Mouse (Mus musculus) hindbrain, embryonic 11.5 days (tissue): Measurements from ENCODE around the gene Gm20388. TPM values are rescaled to one million over a fixed set of nuclear protein-coding genes. Genes with fewer than 3 reads are reported as not detected.

Experiments used
- ATAC-seq: fragments of 200-750 bp; cut with Nextera tagmentation; 2 replicates; pipeline ENCODE4 v1.8.0; 2017; ENCODE audit warnings: mild to moderate bottlenecking, moderate TSS enrichment, moderate library complexity; ENCODE audit not compliant: low FRiP score
- DNase-seq: peaks from one replicate; pipeline ENCODE4 v3.0.0-alpha.2; 2015; ENCODE audit warnings: low spot score
- H3K27ac ChIP-seq: fragments of 300-500 bp; sonication (generic); 2 replicates; pipeline ENCODE4 v1.5.1; 2014; ENCODE audit warnings: mild to moderate bottlenecking, low read depth, low read length
- H3K27me3 ChIP-seq: fragments of 300-500 bp; sonication (generic); 2 replicates; pipeline ENCODE4 v1.6.1; 2014; ENCODE audit warnings: mild to moderate bottlenecking, low read length, moderate library complexity, mixed read lengths; ENCODE audit not compliant: control insufficient read depth, insufficient read depth
- H3K36me3 ChIP-seq: fragments of 300-500 bp; sonication (generic); 2 replicates; pipeline ENCODE4 v1.6.1; 2014; ENCODE audit warnings: mild to moderate bottlenecking, low read length, moderate library complexity, mixed read lengths; ENCODE audit not compliant: control insufficient read depth, insufficient read depth
- H3K4me1 ChIP-seq: fragments of 300-500 bp; sonication (generic); replicated peaks from 2 replicates; pipeline ENCODE4 v1.6.1; 2014; ENCODE audit warnings: low read length, mixed read lengths; ENCODE audit not compliant: control insufficient read depth, insufficient read depth
- H3K4me2 ChIP-seq: fragments of 300-500 bp; sonication (generic); replicated peaks from 2 replicates; pipeline ENCODE4 v1.6.1; 2014; ENCODE audit warnings: mild to moderate bottlenecking, low read depth, low read length
- H3K4me3 ChIP-seq: fragments of 300-500 bp; sonication (generic); 2 replicates; pipeline ENCODE4 v1.5.1; 2014; ENCODE audit warnings: low read depth, low read length
- H3K9ac ChIP-seq: fragments of 300-500 bp; sonication (generic); 2 replicates; pipeline ENCODE4 v1.6.1; 2014; ENCODE audit warnings: low read depth, low read length
- H3K9me3 ChIP-seq: fragments of 300-500 bp; sonication (generic); 2 replicates; pipeline ENCODE4 v1.6.1; 2016; ENCODE audit warnings: low read length; ENCODE audit not compliant: control insufficient read depth
- WGBS: fragments of 180-500 bp; shearing (Covaris S2); extraction: QIAGEN DNeasy Blood & Tissue Kit; methylation state at CpG from one replicate; pipeline ENCODE4 v1.1.7; 2014; 5-methylcytosine and 5-hydroxymethylcytosine counted together
- polyA plus RNA-seq: library from polyadenylated mRNA; unstranded; fragments of >200 nt; fragmentation: Nextera tagmentation; extraction: Ambion mirVana; gene quantifications from 2 replicates; pipeline ENCODE4 v1.2.1, GENCODE M21; 2014

Gm20388 gene
- polyA plus RNA-seq, 1 experiment from 2014 or later, result 11.8 TPM

DNA sequence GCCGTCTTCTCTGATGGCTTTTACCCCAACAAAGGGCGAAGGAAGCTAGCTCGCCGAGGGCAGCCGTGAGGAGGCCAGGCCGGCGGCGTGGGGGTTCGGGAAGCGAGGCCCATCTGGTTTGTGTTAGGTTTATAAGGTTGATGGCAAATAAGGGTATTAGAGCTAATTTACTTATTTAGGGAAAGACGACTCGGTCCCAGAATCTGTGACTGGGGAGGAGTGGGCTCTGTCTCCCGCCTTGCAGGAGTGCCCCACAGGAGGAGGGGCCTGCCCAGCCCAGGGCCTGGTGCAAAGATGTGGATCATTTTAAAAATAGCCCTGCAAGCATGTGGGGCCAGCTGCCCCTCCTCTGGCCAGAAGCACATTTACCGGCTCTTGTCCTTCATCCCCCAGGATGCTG is 928.4 kb downstream of the Gm20388 start:
- no peaks in the 10 kb centered on the region for H3K36me3 ChIP-seq
- H3K9ac ChIP-seq, result no peak overlapping the region
- DNase-seq (no peak), ATAC-seq (no peak)
- no peaks in the 10 kb centered on the region for H3K9me3 ChIP-seq
- no peaks in the 10 kb centered on the region; the same call in 1 of the 2 replicates for H3K27me3 ChIP-seq
- no peaks in the 10 kb centered on the region for H3K4me1 ChIP-seq
- WGBS, result 70% methylated on average over 14 of the region's 14 CpGs
- H3K4me2 ChIP-seq, result no peak overlapping the region
- no peak overlapping the region for H3K27ac ChIP-seq
- H3K4me3 ChIP-seq, result no peak overlapping the region

DNA sequence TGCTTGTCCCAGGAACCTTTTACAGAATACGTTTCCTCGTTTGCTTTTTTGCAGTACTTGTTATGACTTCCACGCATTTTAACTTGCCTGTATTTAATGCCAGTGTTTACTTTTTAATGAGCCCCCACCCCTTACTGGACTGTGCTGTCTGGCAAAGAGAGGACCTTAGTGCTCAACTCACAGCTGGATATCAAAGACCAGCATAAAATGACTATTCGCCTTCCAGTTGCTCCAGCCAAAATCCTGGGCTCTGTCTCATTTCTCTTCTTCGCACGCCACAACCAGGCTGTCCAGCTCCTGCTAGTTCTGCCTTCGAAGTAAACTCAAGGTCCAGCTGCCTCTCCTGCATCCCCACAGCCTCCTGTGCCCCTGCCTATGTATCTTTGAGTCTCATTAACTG is 932.4 kb downstream of the Gm20388 start:
- ATAC-seq (no peak), DNase-seq (no peak)
- WGBS, result 88% methylated on average over 7 of the region's 7 CpGs
- Histone ChIP-seq H3K36me3 (no peaks in the 10 kb centered on the region), H3K4me3 (no peak overlapping the region), H3K27me3 (no peaks in the 10 kb centered on the region; the same call in 1 of the 2 replicates), H3K4me1 (no peaks in the 10 kb centered on the region), H3K27ac (no peak overlapping the region), H3K9me3 (no peaks in the 10 kb centered on the region), H3K9ac (no peak overlapping the region), H3K4me2 (no peak overlapping the region)

GRCm38 (mm10) chr8:120846018-120846417 is 935.4 kb downstream of the Gm20388 start:
- Histone ChIP-seq H3K27ac (no peak overlapping the region), H3K4me2 (no peak overlapping the region), H3K9ac (no peak overlapping the region), H3K9me3 (no peaks in the 10 kb centered on the region), H3K4me1 (no peaks in the 10 kb centered on the region), H3K27me3 (no peaks in the 10 kb centered on the region; the same call in 1 of the 2 replicates), H3K4me3 (no peak overlapping the region), H3K36me3 (no peaks in the 10 kb centered on the region)
- no peak for ATAC-seq
- DNase-seq, result no peak
- 68% methylated on average over 5 of the region's 5 CpGs for whole genome bisulfite sequencing

DNA sequence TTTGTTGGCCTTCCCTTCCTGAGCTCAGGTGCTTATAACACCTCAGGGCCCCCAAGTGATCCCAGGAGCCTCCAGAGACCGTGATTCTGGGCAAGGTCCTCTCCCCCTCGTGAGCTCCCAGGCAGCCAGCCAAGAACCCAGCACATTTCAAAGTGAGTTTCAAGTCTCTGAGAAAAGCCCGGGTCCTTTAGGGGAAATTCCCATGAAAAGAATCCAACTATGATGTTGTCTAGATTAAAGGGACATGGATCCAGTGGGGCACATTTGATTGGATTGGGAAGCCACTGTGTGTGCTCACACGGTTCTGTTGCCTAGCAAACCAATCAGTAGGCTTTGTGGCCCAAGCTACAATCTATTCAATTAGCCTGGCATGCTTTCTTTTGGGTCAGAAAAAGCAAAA is 936.6 kb downstream of the Gm20388 start:
- DNase-seq, result no peak
- ATAC-seq, result no peak
- 30% methylated on average over 4 of the region's 4 CpGs for WGBS
- H3K4me2 ChIP-seq, result no peak overlapping the region
- no peaks in the 10 kb centered on the region for H3K4me1 ChIP-seq
- H3K27ac ChIP-seq, result no peak overlapping the region
- H3K27me3 ChIP-seq, result no peaks in the 10 kb centered on the region
- no peak overlapping the region for H3K4me3 ChIP-seq
- H3K9ac ChIP-seq, result no peak overlapping the region
- H3K9me3 ChIP-seq, result no peaks in the 10 kb centered on the region
- H3K36me3 ChIP-seq, result no peaks in the 10 kb centered on the region

DNA sequence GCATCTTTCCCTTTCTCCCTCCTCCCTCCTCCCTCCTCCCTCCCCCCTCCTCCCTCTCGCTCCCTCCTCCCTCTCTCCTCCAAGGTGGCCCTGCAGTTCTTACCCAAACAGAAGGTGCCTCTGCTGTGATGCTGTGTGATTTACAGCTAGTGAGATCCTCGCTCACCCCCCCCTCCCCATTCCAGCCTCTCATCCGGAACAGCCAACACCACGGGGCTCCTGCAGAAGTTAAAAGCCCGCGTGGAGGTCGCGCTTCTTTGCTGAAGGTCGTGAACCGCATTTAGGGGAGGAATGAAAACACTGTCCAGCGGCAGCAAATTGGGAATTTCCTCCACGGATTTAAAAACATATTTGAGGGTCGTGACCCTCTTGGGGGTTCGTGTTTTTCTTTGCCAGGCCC is 937.1 kb downstream of the Gm20388 start:
- Histone ChIP-seq H3K4me1 (no peaks in the 10 kb centered on the region), H3K27me3 (no peaks in the 10 kb centered on the region), H3K27ac (no peak overlapping the region), H3K36me3 (no peaks in the 10 kb centered on the region), H3K4me2 (no peak overlapping the region), H3K4me3 (no peak overlapping the region), H3K9me3 (no peaks in the 10 kb centered on the region), H3K9ac (no peak overlapping the region)
- ATAC-seq (no peak), DNase-seq (no peak)
- WGBS, result 11% methylated on average over 13 of the region's 14 CpGs

GRCm38 (mm10) chr8:120848434-120848833 is 937.8 kb downstream of the Gm20388 start:
- ATAC-seq, result no peak
- Histone ChIP-seq H3K27me3 (no peaks in the 10 kb centered on the region), H3K36me3 (no peaks in the 10 kb centered on the region), H3K4me3 (no peak overlapping the region), H3K4me2 (no peak overlapping the region), H3K9ac (no peak overlapping the region), H3K4me1 (no peaks in the 10 kb centered on the region), H3K27ac (no peak overlapping the region), H3K9me3 (no peaks in the 10 kb centered on the region)
- WGBS, result 66% methylated on average over 4 of the region's 4 CpGs
- DNase-seq, result no peak

DNA sequence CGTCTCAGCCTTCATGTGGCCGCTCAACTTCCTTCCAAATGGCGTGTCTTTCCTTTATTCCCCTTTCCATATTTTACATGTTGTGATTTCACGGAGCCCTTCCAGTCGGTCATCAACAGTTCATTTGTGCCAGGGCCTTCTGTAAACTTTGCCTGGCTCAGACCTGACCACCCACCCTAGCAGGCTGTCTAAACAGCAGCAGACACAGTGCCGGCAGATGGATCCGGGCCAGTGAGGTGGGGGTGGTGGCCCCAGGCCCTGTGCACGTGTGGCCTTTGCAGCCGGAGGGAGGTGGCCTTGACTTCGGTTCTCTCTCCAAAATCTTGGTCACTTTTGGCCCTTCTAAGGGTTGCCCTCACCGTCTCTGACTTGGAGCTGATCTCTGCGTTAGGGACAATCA is 940.8 kb downstream of the Gm20388 start:
- WGBS, result 86% methylated on average over 12 of the region's 12 CpGs
- Histone ChIP-seq H3K27ac (no peak overlapping the region), H3K4me3 (no peak overlapping the region), H3K36me3 (no peaks in the 10 kb centered on the region), H3K4me2 (no peak overlapping the region), H3K9me3 (no peaks in the 10 kb centered on the region), H3K27me3 (no peaks in the 10 kb centered on the region), H3K4me1 (no peaks in the 10 kb centered on the region), H3K9ac (no peak overlapping the region)
- no peak for ATAC-seq
- no peak for DNase-seq

DNA sequence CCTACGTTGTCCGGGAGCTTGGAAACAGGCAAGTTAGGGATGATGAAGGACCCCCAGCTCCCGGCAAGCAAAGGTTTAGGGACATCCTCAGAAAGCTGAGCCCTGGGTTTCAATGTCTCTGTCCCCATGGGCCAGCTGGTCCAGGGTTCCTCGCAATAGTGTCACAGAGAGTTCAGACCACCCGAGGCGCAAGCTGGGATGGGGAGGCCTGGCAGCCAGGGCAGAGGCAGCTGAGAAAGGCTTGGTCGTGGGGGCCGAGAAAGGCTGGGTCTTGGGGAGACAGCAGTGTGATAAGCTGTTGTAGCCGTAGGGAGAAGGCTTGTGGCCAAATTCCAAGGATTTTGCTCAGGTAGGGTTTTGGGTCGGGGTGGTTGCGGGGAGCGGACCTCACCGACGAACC is 949.2 kb downstream of the Gm20388 start:
- H3K9ac ChIP-seq, result no peak overlapping the region
- no peak overlapping the region for H3K4me2 ChIP-seq
- no peaks in the 10 kb centered on the region for H3K4me1 ChIP-seq
- H3K27me3 ChIP-seq, result no peaks in the 10 kb centered on the region
- no peaks in the 10 kb centered on the region for H3K9me3 ChIP-seq
- no peaks in the 10 kb centered on the region for H3K36me3 ChIP-seq
- no peak for ATAC-seq
- no peak overlapping the region for H3K27ac ChIP-seq
- DNase-seq, result no peak
- H3K4me3 ChIP-seq, result no peak overlapping the region
- WGBS, result 85% methylated on average over 14 of the region's 14 CpGs

GRCm38 (mm10) chr8:120860423-120861126 is 949.9 kb downstream of the Gm20388 start:
- DNase-seq (no peak), ATAC-seq (no peak)
- no peaks in the 10 kb centered on the region for H3K27me3 ChIP-seq
- H3K4me1 ChIP-seq, result no peaks in the 10 kb centered on the region
- no peak overlapping the region for H3K27ac ChIP-seq
- H3K4me2 ChIP-seq, result no peak overlapping the region
- no peak overlapping the region for H3K9ac ChIP-seq
- no peaks in the 10 kb centered on the region for H3K36me3 ChIP-seq
- no peak overlapping the region for H3K4me3 ChIP-seq
- no peaks in the 10 kb centered on the region for H3K9me3 ChIP-seq
- WGBS, result 56% methylated on average over 24 of the region's 24 CpGs
